Mouse (Mus musculus): ENCODE results near the gene Reg1.
"Not testable (repeated sequence)": the region's sequence is repeated elsewhere in the genome, so short reads cannot be mapped to it uniquely, and the experiment has no call there.

Gene Reg1

GRCm38 (mm10) chr6:78422411-78422810, at the start of gene Reg1:
Reg1 (plus strand) TSS chr6:78422711.
- in situ Hi-C loops (cut with MboI; ENCODE audit: low sequenced_read_pairs), result not testable (repeated sequence)

- in situ Hi-C loops (cut with MboI; ENCODE audit: low sequenced_read_pairs), result no loop called here
Measured at GRCm38 (mm10) chr6:78378765-78379164, 43.7 kb upstream of the Reg1 start, which contains the start of gene Reg3d. Reg3d (minus strand) TSS chr6:78378865.

GRCm38 (mm10) chr6:78380409-78380808, 42.1 kb upstream of the Reg1 start, which contains the start of gene Reg3a:
Reg3a (plus strand) TSS chr6:78380709.
- in situ Hi-C loops (cut with MboI; ENCODE audit: low sequenced_read_pairs), result no loop called here

DNA sequence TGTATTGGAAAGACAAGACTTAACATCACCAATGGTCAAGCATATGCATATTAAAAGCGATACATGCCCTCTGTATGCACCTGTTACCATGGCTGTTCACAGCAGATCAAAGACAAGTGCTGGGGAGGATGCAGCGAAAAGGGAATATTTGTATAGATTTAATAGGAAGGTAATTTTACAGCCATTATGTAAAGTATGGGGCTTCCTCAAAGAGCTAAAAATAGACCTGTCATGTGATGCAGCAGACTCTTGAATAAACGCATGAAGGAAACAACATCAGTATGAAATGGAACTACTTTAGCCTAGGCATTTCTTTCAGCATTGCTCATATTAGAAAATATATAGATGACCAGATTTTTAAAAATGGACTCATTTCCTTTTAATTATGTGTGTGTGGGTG, 36.9 kb upstream of the Reg1 start:
- in situ Hi-C loops (cut with MboI; ENCODE audit: low sequenced_read_pairs), result no loop called here

DNA sequence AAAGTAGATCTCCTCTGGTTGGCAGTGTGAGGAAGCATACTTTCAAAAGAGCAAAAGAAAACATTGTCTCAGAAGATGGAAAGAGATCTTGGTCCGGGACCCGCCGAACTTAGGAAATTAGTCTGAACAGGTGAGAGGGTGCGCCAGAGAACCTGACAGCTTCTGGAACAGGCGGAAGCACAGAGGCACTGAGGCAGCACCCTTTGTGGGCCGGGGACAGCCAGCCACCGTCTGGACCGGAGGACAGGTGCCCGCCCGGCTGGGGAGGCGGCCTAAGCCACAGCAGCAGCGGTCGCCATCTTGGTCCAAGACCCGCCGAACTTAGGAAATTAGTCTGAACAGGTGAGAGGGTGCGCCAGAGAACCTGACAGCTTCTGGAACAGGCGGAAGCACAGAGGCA, 27.2 kb upstream of the Reg1 start, which contains the start of gene Reg2:
Gene Reg2 (plus strand): TSS at position 301 of the 400 bp plus-strand sequence.
- in situ Hi-C loops (cut with MboI; ENCODE audit: low sequenced_read_pairs), result not testable (repeated sequence)

GRCm38 (mm10) chr6:78425497-78425896, 3.0 kb downstream of the Reg1 start:
- in situ Hi-C loops (cut with MboI; ENCODE audit: low sequenced_read_pairs), result no loop called here

GRCm38 (mm10) chr6:78447202-78447601, 24.7 kb downstream of the Reg1 start:
- in situ Hi-C loops (cut with MboI; ENCODE audit: low sequenced_read_pairs), result no loop called here

DNA sequence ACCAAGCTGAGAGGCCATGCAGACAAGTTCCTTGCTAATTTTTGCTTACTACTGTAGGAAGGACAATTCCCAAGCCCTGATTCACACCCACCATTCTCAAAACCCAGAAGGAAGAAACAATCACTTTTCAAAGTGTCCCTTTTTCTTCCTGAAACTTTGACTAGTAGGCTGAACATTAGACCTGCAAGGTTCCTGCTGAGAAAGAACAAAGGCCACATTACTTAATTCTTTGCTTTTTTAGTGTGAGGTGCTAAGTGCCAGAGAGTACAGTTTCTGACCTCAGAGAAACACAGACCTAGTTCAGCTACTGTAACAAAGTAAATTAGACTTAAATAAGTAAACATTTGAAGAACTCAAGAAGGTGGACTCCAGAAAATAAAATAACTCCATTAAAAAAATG, 25.9 kb downstream of the Reg1 start:
- in situ Hi-C loops (cut with MboI; ENCODE audit: low sequenced_read_pairs), result no loop called here

DNA sequence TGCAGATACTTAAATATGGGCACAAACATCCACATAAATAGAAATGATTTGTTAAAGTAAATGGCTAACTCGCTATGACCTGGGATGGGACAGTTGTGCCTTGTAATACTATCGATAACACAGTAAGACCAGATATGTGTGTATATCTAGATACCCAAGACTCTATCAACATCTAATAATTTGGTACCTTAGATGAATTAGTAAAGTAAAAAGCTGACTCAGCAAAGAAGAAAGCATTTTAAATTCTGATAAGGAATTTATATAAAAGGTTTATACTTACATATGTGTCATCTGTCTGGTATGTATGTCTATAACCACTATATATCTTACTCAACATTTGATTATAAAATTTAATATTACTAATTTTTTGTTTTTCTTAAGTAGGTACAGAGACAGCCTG, 30.3 kb downstream of the Reg1 start:
- in situ Hi-C loops (cut with MboI; ENCODE audit: low sequenced_read_pairs), result no loop called here

- in situ Hi-C loops (cut with MboI; ENCODE audit: low sequenced_read_pairs), result no loop called here
Measured at GRCm38 (mm10) chr6:78460191-78460825, 37.8 kb downstream of the Reg1 start.

- in situ Hi-C loops (cut with MboI; ENCODE audit: low sequenced_read_pairs), result no loop called here
Measured at GRCm38 (mm10) chr6:78462360-78462759, 39.8 kb downstream of the Reg1 start.

DNA sequence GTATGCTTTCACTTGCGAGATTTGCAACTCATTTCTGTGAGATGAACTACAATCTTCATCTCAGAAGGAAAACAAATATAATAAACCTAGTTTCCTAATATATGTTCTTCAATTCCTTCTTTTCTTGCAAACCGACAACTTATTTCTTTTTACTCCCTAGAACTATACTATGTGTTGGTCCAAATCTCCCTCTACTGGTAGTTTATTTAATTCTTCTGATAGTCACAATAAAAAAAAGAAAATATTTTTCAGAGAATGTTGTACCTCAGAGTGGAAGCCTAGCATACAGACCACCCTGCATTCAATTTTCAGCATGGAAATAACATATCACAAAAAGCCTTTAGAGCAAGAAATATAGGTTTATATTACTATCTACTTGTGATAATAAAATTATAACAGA, 40.8 kb downstream of the Reg1 start:
- in situ Hi-C loops (cut with MboI; ENCODE audit: low sequenced_read_pairs), result no loop called here

DNA sequence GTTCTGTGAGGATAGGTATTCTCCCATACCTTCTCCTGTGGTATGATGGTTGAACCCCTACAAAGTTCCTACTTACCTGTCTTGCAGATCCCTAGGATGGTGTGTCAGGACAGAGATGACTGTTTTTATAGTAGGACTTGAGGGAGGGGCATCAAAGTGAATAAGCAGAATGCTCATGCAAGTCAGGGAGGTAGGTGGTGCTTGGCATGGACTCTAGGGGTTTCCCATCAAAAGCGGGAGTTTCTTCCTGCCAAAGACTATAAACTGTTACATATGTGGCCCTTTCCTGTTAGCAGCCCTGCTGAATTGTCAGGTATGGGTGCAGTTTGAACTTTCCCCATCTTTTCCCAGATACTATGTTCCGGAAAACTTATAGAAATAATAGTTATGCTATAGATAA, 46.3 kb downstream of the Reg1 start, which contains the start of gene Reg3g:
Gene Reg3g (minus strand): TSS at position 101 of the 400 bp plus-strand sequence.
- in situ Hi-C loops (cut with MboI; ENCODE audit: low sequenced_read_pairs), result no loop called here

- in situ Hi-C loops (cut with MboI; ENCODE audit: low sequenced_read_pairs), result no loop called here
Measured at GRCm38 (mm10) chr6:78469287-78469686, 46.8 kb downstream of the Reg1 start.
